Mouse (Mus musculus): Measurements from ENCODE around the gene Pcca.
A peak's percentile ranks its signal among the peaks of the same experiment; 100 is the strongest.

Gene Pcca

DNA sequence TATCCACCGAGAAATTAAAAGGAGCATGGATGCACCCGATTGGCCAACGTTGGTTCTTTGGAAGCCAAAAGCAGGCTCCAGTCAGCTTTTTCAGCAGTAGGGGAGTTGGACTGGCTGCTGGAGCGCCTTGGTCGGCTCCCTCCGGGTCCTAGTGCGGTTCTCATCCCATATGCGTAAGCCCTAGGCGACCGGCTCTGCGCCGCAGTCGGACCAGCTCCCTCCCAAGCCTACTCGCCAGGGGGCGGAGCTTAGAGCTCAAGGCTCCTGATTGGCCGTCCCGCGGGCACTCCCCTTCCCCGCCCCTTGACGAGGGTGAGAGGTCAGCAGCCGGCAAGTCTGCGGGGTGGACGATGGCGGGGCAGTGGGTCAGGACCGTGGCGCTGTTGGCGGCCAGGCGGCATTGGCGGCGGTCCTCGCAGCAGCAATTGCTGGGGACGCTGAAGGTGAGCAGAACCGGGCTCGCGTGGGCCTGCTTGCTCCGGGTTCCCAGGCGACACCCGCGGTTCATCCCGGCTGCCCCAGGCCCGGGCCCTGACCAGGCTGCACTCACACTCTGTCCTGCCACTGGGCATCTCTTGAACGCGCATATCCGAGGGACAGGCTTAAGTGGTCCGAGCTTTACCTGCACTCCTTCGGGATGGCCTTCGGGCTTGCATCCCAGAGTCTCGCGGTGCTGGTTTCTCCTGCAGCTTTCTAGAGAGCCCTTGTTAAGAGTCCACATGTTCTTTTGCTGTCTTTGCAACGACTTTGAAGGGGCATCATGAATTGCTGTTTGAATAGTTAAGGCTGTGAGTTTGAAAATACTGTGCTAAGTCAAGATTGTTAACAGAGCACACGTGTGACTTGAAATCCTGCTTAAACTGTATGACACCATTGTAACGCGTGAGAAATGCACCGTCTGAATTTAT lies at the start of gene Pcca:
TSS of gene Pcca (plus strand) at position 308 of the 908 bp plus-strand sequence.
- DNase-seq (ENCODE audit: inconsistent ontology term), result peak; percentile 99

DNA sequence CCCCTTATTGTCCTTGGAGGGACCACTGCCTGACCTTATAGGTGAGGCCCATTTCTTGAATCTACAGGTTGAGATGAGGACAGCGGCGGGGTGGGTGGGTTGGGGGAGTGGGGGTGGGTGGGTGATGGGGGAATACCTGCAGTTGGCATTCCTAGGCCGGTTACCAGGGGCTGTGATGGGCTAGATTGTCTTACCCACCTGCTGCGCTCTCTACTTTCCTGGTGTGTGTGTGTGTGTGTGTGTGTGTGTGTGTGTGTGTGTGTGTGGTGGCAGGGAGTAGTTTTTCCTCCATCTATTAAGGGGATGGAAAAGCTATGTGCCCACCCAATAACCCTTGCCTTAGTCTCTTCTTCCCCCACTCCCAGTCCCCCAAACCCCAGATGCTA lies 49.7 kb upstream of the Pcca start:
- DNase-seq (ENCODE audit: inconsistent ontology term), result no peak

DNA sequence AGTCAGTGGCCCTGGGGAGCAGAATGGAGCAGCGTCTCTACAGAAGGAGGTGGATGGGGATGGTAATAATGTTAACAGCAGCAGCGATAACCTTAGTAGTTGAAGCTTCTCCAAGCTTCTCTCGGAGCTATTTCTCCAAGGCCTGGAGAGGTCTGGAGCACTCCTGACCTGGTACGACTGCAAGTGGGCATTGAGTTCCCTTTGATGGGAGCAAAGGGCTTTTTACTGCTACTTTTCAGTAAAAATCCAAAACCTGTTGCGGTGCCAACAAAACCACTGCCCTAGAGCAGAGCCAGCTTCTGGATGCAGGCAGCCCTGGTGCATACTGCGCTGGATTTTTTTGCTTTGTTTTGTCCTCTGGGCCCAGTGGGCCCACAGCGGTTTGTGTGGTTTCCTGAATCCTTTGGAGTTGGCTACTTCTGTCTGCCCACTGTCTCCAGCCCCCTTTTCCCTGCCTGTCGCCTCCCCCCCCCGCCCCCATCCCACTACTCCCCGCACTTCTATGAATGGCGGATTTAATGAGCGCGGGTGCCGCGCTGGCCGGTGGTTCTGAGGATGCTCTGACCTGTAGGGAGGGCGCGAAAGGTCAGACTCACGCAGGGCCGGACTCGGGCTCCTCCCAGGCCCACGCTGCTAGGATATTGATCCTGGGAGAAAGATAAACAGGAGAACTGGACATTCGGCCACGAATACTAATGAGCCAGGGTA lies 49.1 kb upstream of the Pcca start:
- no peak for DNase-seq (ENCODE audit: inconsistent ontology term)

DNA sequence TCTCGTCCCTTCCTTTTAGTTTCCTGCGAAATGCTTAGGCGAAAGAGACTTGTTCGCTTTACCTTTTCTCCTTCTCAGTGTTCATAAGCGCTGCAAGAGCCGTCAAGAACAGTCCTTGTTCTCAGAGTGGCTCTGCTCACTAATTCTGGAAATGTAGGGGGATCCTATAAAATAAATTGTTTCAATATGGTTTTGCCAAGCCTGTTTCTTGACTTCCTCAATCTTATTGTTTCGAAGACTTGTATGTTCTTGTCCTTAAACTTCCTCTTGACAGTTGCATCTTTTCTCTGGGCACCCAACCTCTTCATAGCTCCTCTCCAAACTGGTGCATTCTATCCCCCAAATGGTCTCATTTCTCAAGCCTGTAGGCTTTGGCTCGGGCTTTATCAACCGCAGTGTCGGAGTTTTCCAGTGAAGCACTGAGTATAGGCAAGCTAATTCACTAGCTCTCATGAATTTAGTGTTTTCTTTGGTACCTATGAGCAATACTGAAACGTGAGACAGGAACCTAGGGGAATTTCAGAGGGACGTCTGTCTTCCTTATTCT lies 48.4 kb upstream of the Pcca start:
- no peak for DNase-seq (ENCODE audit: inconsistent ontology term)

DNA sequence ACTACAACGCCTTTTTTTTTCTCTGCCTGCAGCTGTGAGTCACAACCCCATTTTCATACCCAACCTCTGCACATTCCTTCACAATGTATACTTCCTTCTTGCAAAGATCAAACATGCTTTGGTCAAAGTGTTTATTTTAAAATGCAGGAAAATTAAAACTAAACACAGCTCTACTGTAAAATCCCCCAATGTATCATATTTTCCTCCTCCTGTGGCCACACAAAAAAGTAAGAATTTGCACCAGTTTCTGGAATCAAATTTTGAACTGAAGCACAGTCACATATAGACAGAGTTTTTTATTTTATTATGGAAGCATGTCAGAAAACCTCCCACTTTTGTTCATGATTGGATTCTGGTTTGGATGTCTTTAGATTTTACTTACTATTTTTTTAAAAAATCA lies 47.5 kb upstream of the Pcca start:
- DNase-seq (ENCODE audit: inconsistent ontology term), result no peak

DNA sequence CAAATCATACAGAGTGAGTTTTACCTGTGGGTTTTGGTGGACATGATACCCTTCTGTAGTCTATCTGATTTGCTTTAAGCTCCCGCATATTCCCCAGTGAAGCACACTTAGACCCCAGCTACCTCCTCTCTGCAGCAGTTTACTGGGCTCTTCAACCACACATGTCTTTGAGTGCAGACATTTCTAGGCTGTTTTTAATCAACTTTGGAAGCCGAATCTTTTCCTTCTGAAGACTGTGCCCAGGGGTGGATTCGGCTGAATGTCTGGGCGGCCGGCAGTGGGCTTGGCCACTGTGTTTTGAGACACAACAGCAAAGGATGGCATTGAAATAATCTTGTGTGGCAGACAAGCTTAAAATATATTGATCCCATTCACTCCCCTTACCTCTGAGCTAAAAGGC lies 46.8 kb upstream of the Pcca start:
- DNase-seq (ENCODE audit: inconsistent ontology term), result no peak

DNA sequence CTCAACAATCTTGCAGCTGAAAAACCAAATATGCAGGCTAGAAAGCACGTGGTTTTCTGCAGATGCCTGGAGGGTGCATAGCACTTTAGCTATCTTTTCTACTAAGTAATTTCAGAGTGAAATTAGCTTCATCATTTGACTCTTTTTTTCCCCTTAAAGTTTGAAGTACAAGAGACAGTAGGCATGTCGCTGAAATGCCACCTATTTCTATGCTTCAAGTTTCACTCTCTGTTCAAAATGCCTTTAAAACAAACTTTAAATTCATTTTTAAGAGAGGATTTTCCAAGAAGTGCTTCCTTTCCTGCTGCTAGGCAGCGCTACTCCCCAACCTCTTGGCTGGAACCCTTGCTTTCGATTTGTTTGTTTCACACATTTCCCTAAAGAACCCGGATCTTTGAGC lies 45.1 kb upstream of the Pcca start:
- DNase-seq (ENCODE audit: inconsistent ontology term), result no peak

DNA sequence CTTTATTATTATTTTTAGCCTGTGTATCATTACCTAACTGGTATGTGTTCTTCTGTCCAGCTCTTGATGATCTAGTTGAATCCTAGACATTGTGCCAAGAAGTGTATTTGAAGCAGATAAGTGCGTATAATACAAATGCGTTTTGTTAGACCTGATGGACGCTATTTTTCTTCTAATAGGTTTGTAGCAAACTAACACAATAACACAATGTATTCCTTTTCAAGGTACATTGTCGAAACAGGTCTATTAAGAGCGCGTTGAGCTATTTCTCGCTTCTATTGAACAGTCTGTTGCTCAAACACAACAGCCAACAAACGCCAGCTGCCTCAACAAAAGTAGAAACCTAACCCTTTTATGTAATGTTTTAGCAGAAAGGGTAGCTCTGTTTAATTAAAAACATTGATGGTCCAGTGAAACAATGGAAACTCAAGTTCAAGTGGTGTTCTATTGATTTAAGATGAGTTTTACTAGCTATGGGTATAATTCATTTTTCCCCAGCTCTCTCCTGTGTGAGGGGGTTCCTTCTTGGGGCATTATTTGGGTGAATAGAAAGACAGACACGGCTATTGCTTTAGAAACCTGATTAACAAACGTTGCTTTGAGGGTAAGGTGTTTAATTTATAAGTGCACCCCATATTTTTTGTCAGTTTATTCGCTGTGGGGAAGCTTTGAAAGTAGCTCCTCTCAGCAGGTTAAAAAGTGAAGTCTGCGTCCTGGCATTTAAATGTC lies 44.3 kb upstream of the Pcca start:
- DNase-seq (ENCODE audit: inconsistent ontology term), result no peak

DNA sequence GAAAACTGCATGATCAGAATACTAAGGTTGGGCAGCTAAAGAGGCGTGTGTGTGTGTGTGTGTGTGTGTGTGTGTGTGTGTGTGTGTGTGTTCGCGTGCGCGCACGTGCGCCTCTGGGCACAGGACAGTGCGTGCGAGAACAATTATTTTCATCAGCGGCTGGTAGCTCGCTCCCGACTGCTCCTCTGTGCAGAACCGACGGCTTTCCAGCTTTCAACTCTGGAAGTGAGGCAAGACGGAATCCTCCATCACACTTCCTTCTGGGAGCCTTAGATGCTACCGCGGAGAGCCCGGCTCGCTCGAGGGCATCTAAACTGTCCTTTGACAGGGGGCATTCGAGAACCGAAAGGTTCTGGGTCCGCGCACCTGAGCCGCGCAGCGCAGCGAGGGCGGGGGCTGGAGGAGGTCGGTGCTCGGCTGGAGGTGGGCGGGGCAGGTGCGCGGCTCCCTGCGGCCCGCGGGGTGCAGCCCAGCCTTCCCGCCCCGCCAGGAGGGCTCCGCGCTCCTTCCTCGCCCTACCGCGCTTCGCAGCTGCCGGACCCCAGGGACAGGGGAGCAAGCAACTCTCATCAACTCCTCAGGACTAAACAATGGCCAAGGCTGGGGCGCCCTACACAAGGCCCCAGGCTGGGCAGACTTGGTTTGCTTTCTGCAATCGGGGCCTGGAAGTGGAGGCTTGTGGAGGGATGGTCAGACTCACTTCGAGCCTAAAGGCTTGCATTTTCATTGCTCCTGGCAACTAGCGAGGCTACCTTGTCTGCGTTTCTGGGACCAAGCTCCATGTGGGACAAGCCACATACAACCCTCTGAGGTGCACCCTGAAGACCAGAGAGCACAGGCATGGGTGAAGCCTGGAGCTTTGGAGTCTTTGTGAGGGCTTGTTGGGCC lies 43.4 kb upstream of the Pcca start, which contains the start of gene Gm10837:
TSS of gene Gm10837 (plus strand) at position 146 of the 888 bp plus-strand sequence.
- no peak for DNase-seq (ENCODE audit: inconsistent ontology term)

DNA sequence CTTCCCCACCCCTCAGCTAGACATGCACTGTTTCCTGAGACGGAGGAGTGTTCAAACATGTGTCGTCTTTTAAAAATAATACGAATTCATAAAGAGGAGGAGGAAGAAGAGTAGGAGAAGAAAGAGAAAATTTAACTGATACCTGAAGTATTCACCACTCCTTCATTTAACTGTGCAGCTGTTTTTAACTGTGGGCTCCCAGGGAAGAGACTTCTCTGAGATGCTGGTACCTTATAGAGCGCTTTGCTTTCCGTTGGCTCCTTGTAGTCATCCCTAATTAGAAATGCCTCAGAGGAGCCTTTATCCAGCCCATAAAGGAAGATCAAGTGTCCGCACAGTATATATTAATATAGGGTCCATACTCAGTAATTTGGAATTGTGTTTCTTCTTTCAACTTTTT lies 42.6 kb upstream of the Pcca start:
- no peak for DNase-seq (ENCODE audit: inconsistent ontology term)

DNA sequence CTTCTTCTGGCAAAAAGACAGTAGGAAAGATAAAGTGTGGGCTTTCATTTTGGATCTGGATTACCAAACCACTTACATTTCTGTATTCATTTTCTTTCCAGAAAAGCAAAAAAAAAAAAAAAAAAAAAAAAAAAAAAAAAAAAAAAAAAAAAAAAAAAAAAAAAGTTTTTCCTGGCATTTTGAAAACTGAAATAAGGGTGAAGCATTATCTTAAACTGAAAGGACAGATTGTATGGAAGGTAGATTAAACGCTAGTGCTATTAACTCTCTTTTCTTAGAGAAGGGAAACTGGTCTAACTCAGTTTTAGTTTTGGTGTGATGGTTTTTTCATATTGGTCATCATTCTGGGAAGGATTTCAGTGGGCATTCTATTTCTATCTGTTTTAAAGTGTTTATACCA lies 42.1 kb upstream of the Pcca start:
- DNase-seq (ENCODE audit: inconsistent ontology term), result no peak

DNA sequence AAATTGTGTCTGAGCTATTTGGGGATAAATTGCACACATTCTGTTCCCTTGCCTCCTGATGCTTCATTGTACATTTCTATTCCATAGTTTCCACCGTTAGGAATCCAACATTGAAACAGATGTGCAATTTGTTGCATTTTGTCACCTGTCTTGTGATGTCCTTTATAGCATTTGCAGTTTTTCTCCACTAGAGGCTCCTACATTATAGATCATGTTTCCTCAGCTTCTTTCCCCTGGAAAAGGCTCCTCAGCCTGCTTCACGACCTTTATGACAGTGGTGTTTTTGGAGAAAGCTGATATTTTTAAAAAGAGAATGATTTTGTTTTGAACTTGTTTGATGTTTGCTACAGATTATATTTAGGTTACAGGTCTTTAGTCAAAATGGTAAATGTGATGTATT lies 25.1 kb upstream of the Pcca start:
- DNase-seq (ENCODE audit: inconsistent ontology term), result peak; percentile 0

DNA sequence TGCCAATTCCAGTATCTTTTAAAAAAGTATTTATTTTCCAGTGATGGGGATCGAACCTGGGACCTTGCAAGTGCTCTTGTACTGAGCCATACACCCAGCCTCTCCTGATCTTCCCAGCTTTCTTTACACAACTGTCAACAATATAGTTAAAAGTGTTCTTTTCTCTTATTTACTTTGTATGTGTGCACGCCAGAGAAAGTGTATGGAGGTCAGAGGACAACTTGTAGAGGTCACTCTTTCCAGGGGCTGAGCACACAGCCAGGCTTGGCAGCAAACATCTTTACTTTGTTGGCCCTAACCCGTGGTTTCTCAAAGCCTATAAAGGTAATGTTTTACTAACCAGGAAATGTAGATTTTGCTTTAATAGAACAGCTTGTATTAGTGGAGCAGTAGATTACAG lies 22.6 kb upstream of the Pcca start:
- DNase-seq (ENCODE audit: inconsistent ontology term), result no peak

DNA sequence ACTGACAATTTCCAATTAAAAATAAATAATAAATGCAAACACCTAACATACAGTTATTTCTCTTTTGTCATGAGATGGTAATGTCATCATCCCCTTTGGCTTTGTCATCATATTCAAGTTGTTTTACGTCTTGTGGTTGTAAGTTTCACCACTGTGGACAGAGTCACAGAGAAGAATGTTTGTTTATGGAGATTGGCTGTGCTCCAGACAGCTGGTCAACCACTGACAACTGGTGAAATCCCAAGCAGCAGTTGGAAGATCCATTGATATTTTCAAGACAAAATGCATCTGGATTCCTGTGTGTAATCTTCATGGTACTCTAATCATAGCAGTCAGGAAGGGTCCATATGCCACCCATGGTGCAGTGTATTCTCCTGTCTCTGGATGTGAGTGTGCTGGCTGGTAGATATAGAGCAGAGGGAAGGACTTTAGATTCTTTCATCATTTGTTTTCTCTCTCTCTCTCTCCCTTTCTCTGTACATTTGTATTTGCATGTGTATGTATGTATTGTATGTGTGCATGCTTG lies 20.6 kb upstream of the Pcca start:
- DNase-seq (ENCODE audit: inconsistent ontology term), result no peak

DNA sequence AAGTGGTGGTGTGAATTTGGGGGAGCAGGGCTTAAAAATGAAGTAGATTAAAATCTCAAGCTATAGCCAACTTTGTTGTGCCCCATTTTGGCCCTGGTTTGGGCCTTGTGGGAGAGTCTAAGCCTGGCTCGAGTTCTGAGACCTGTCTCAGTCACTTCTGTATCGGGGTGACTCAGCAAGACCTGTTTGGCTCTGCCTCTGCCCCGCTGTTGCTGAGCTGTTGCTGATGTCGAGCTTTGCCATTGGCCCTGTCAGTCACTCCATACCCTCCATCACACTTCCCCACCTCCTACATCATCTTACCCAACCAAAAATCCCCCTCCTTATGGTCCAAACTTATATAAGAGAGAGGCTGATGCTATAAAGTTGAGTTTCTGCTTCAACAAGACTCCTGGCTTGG lies 5.6 kb upstream of the Pcca start:
- DNase-seq (ENCODE audit: inconsistent ontology term), result no peak

DNA sequence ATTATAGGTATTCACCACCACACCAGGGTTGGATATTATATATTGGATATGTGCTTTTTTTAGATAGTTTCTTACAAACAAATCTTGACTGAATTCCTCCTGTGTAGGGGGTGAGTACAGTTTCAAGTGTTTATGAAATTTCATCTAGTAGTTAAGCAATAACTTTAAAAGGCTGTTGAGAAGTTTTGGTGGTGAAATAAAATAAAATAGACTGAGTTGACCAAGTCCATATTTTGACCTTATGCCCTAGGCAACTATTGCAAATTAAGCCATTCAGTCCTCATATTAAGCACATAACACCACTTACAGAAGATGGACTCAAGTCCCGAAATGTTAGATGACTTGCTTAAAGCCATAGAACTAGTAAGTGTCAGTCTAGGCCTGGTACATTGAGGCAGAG lies 1.9 kb downstream of the Pcca start:
- DNase-seq (ENCODE audit: inconsistent ontology term), result no peak

DNA sequence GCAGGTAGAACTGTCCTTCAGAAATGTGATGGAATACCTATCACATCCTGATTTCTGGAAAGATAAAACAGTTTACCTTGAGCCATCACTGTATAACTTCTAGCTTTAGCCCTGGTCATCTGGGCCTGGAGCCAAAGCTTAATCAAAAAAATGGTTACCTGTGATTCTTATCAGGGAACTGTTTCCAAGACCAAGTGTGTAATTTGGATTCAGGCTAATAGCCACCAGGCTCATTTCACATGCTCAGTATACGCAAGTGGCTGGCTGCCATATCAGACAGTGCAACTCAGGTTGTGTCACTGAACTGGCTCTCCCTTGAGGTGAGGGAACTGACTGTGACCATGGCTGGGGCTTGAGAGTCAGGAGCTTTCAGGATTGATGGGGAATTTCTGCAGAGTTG lies 14.3 kb downstream of the Pcca start:
- DNase-seq (ENCODE audit: inconsistent ontology term), result no peak

DNA sequence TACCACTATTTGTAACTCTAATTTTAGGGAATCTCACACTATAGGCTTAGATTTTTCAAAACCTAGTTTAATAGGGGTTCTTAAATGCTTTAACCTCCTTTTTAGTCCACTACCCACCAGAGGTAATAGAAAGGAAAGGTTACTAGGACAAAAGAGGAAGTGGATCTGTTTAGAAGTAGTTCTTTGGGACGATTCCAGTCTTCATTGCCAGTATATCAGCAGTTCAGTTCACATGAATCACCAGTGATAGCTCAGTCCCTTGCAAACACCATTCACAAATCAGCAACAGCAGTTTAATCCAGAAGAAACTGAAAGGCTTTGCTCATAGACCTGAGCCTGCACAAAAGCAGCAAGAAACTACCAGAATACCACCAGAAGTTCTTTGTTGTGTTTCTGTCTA lies 14.8 kb downstream of the Pcca start:
- DNase-seq (ENCODE audit: inconsistent ontology term), result no peak

DNA sequence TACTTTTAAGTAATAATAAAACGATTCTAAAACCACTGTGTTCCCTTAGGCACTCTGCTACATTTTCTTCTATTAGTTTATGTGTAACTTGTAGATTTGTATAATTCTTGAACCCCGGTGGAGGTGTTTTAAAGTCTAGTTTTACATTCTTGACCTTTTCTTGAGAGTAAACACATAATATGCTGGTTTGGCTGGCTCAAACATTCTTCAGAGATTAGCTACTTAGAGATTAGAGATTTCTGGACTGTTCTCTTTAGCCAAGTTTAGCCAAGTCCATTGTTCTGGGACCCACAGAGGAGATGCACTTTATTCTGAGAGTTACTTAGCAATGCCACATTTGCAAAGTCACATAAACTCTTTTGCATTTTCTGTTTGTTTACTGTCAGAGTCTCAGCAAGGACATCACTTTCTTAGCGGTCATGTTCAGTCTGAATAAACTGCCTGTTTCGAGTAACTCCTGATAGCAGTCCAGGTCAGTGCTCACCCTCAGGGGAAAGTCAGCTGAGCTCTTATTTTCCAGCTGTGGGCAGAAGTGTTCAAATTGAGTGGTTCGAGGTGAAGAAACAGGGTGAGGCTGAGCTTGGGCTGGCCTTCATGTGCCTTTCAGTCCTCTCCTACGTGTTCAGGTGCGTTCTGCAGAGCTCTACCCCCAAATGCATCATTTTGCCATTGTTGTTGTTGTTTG lies 18.8 kb downstream of the Pcca start:
- DNase-seq (ENCODE audit: inconsistent ontology term), result no peak

DNA sequence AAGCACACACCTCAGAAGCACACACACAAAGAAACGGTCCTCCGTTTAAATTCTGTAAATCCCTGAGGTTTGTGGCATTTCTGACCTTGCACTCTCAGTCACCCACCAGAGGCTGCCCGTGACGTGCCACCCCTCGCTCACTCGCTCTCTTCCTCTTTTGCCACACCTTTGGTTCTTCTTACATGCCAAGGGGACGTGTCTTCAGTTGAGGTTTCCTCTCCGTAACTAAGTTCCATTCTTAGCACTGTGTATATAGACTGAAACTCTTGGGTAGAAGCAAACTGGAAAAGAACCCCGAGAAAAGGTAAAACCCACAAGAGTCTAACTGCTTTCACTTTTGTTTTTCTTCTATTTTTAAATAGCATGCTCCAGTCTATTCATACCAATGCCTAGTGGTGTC lies 23.2 kb downstream of the Pcca start:
- DNase-seq (ENCODE audit: inconsistent ontology term), result no peak
